Mouse (Mus musculus) induced T-regulatory cell, adult 2 months (primary cell): ENCODE results near the gene Bmp2.

ENCODE experiments used
- DNase-seq: peaks from one replicate; pipeline ENCODE4 v3.0.0-alpha.2; 2012; ENCODE audit warnings: low read depth

Bmp2 gene

DNA sequence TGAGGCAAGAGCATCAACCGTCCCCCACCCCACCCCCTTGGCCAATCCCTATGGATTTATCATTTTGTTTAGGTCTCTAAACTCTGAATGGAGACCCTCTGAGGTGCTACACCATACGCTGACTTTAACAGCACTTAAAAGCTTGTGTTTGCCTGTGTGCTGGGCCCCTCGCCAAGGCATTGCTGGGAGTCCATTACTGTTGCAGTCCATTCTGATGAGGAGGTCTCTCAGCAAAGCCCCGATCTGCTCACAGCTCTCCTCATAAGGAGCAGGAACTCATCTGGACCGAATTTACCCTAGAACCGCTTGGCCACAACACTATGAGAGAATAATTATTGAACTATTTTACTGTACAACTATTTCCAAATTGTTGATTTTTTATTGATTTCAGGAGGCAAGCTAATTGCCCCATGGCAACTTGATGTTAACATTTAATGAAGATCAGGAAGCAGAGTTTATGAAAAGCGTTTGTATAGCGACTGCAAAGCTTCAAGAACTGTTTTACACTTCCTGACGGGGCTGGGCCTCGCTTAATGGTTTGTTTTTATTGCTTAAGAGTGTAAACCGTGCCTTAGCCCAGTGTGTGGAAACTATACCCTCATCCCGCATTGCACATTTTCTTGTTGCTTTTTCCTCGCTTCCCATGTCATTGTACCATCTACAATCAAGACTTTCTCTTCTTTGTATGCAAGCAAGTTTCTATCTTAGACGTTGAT, 14.2 kb downstream of the Bmp2 start:
- no peak for DNase-seq

DNA sequence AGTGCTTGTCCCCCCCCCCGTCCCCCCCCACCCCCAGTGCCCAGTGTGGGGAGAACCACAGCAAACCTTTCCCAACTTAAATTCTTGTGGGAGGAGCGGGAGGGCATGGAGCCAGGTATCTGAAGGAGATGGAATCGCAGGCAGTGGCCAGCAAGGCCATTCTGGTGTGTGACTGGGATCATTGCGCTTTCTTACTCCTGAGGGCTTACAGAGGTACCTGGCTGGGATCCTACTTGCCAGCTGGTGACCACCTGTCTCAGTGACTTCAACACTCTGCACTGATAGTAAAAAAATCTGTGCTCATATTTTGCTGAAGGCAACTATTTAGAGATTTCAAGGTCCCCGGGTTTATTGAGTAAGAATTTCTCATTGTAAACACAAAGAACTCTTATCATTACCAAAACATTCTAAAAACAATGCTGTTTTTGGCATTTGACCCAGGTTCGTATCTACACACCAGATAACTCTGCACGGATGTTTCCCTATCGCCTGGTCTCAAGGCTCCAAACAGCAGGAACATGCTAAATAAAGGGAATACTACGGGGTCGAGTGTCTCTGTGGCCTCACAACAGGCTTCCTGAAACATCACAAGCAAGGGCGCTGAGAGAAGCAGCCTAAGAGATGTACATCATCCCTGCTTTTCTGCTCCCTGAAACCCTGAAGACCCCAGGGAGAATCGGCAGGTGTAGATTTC, 39.8 kb downstream of the Bmp2 start:
- DNase-seq = no peak
